Mouse (Mus musculus) naive thymus-derived CD4-positive, alpha-beta T cell, adult 2 months (primary cell): ENCODE results near the gene Uqcc1.
"Not testable (repeated sequence)": the region's sequence is repeated elsewhere in the genome, so short reads cannot be mapped to it uniquely, and the experiment has no call there.

Experiments
- DNase-seq: peaks from one replicate; pipeline ENCODE4 v3.0.0-alpha.2; 2011; ENCODE audit warnings: low read depth

The Uqcc1 gene

GRCm38 (mm10) chr2:155928711-155929345 lies 1.3 kb downstream of the Uqcc1 start:
- DNase-seq: no peak

GRCm38 (mm10) chr2:155925213-155925612 lies 4.9 kb downstream of the Uqcc1 start:
- not testable (repeated sequence) for DNase-seq

GRCm38 (mm10) chr2:155923143-155923542 lies 7.0 kb downstream of the Uqcc1 start:
- DNase-seq: no peak

- DNase-seq: no peak
These were observed 15.4 kb downstream of the Uqcc1 start for GRCm38 (mm10) chr2:155914684-155915083.

GRCm38 (mm10) chr2:155903632-155904008 lies 26.5 kb downstream of the Uqcc1 start:
- no peak for DNase-seq

- DNase-seq: no peak
These were observed 27.0 kb downstream of the Uqcc1 start for GRCm38 (mm10) chr2:155902989-155903631.

- DNase-seq: no peak
These were observed 34.9 kb downstream of the Uqcc1 start for GRCm38 (mm10) chr2:155895046-155895735.

- DNase-seq: no peak
These were observed 35.6 kb downstream of the Uqcc1 start for GRCm38 (mm10) chr2:155894307-155895045.

- DNase-seq: no peak
These were observed 43.3 kb downstream of the Uqcc1 start for GRCm38 (mm10) chr2:155886776-155887175.

GRCm38 (mm10) chr2:155885271-155885697 lies 44.8 kb downstream of the Uqcc1 start:
- no peak for DNase-seq

- no peak for DNase-seq
These were observed 48.0 kb downstream of the Uqcc1 start for GRCm38 (mm10) chr2:155882087-155882486.

GRCm38 (mm10) chr2:155878964-155879876 lies 50.9 kb downstream of the Uqcc1 start:
- no peak for DNase-seq

GRCm38 (mm10) chr2:155873636-155874035 lies 56.5 kb downstream of the Uqcc1 start:
- no peak for DNase-seq

GRCm38 (mm10) chr2:155872930-155873507 lies 57.1 kb downstream of the Uqcc1 start:
- DNase-seq: no peak

GRCm38 (mm10) chr2:155872486-155872885 lies 57.6 kb downstream of the Uqcc1 start:
- no peak for DNase-seq

GRCm38 (mm10) chr2:155869772-155870171 lies 60.3 kb downstream of the Uqcc1 start:
- no peak for DNase-seq

GRCm38 (mm10) chr2:155868320-155868719 lies 61.8 kb downstream of the Uqcc1 start:
- no peak for DNase-seq

- no peak for DNase-seq
These were observed 66.7 kb downstream of the Uqcc1 start for GRCm38 (mm10) chr2:155863301-155863867.

GRCm38 (mm10) chr2:155862573-155863300 lies 67.4 kb downstream of the Uqcc1 start:
- no peak for DNase-seq

- DNase-seq: no peak
These were observed 68.5 kb downstream of the Uqcc1 start for GRCm38 (mm10) chr2:155861581-155861980.
